Mouse (Mus musculus) ES-Bruce4 (cell line): ENCODE measurements around the gene Ccdc191. TPM values are rescaled to one million over a fixed set of nuclear protein-coding genes. Genes with fewer than 3 reads are reported as not detected.

Source experiments
- H3K27ac ChIP-seq: 2 replicates; pipeline ENCODE4 v1.5.1; 2012; ENCODE audit warnings: low read length, inconsistent platforms; ENCODE audit not compliant: insufficient read depth
- H3K27me3 ChIP-seq: 2 replicates; pipeline ENCODE4 v1.6.1; 2012; ENCODE audit warnings: mild to moderate bottlenecking, low read length, inconsistent platforms; ENCODE audit not compliant: control insufficient read depth, poor library complexity, insufficient read depth, severe bottlenecking
- H3K36me3 ChIP-seq: 2 replicates; pipeline ENCODE4 v1.6.1; 2012; ENCODE audit warnings: inconsistent platforms, mild to moderate bottlenecking, low read length, moderate library complexity; ENCODE audit not compliant: control insufficient read depth, poor library complexity, insufficient read depth, severe bottlenecking
- H3K4me1 ChIP-seq: one replicate; pipeline ENCODE4 v1.8.1; 2011; ENCODE audit warnings: low read length; ENCODE audit not compliant: control insufficient read depth, insufficient read depth
- H3K4me3 ChIP-seq: 2 replicates; pipeline ENCODE4 v1.5.1; 2011; ENCODE audit warnings: low read depth, mild to moderate bottlenecking, low read length
- H3K9ac ChIP-seq: 2 replicates; pipeline ENCODE4 v1.6.1; 2012; ENCODE audit warnings: low read depth, mild to moderate bottlenecking, inconsistent platforms; ENCODE audit not compliant: poor library complexity, severe bottlenecking
- H3K9me3 ChIP-seq: replicated peaks from 2 replicates; pipeline ENCODE4 v1.6.1; 2012; ENCODE audit warnings: mild to moderate bottlenecking, low read length, inconsistent platforms; ENCODE audit not compliant: control insufficient read depth, poor library complexity, insufficient read depth, severe bottlenecking
- CTCF ChIP-seq: IDR thresholded peaks from one replicate; pipeline ENCODE4 v1.8.1; 2011; ENCODE audit warnings: low read depth, low read length
- EP300 ChIP-seq: IDR thresholded peaks from 2 replicates; pipeline ENCODE4 v1.6.1; 2011; ENCODE audit warnings: low read depth, low read length; ENCODE audit not compliant: insufficient read depth
- POLR2A ChIP-seq: IDR thresholded peaks from one replicate; pipeline ENCODE4 v1.8.1; 2011; ENCODE audit warnings: low read length; ENCODE audit not compliant: insufficient read depth
- polyA plus RNA-seq: library from polyadenylated mRNA; stranded (reverse); fragments of >200 nt; gene quantifications from 2 replicates; pipeline ENCODE4 v1.2.4, GENCODE M21; 2011; ENCODE audit warnings: low read depth; ENCODE audit not compliant: missing spikeins, insufficient read depth, insufficient read length

Gene Ccdc191
- polyA plus RNA-seq, 1 experiment, result 19.9 TPM

GRCm38 (mm10) chr16:43932319-43932718 is 42.7 kb downstream of the Ccdc191 start:
- no peak overlapping the region for H3K4me3 ChIP-seq
- H3K4me1 ChIP-seq, result no peaks in the 10 kb centered on the region
- no peaks in the 10 kb centered on the region for H3K36me3 ChIP-seq
- no peaks in the 10 kb centered on the region for H3K9me3 ChIP-seq
- no peaks in the 10 kb centered on the region for H3K27me3 ChIP-seq
- H3K27ac ChIP-seq, result no peak overlapping the region
- no peak overlapping the region for H3K9ac ChIP-seq
- TF ChIP-seq CTCF (no peak), POLR2A (no peak)

DNA sequence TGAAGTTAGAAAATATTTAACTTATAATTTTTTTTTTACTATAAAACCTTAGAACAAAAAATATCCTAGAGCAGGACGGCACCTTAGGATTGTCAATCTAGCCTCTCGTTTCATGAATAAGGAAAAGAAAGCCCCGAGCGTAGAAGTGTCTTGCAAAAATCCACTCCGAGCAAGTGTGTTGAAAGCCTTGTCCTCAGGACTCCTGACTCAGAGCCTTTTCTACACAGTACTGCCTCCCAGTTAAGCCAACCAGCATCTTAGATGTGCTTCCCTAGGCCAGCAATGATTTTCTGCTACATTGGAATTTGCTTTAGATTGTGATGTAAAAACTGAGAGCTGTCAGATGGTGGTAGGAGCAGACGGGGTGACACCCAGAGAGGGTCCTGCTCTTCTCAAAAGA is 43.4 kb downstream of the Ccdc191 start:
- Histone ChIP-seq H3K36me3 (no peaks in the 10 kb centered on the region), H3K27me3 (no peaks in the 10 kb centered on the region), H3K4me1 (no peaks in the 10 kb centered on the region), H3K27ac (no peak overlapping the region), H3K4me3 (no peak overlapping the region), H3K9ac (no peak overlapping the region), H3K9me3 (no peaks in the 10 kb centered on the region)
- TF ChIP-seq EP300 (no peak), CTCF (no peak), POLR2A (no peak)

DNA sequence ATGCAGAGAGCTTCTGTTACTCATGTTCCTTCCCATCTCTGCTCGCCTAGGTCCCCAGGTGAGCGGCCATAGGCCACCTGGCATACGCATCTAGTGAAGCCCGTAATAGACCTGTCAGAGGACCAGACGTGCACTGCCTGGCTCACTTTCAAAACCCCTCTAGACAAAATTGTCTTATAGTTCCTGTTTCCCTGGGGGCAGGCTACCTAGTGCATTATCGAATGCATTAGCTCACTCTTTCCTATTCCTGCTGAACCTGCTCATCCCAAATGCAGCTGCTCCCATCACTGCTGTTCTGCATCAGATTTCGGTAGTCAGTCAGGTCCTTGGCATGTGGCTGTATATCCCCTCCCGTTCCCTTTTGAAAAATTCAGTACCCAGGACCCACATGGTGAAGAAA is 45.3 kb downstream of the Ccdc191 start:
- Histone ChIP-seq H3K9ac (no peak overlapping the region), H3K27me3 (no peaks in the 10 kb centered on the region), H3K4me1 (no peaks in the 10 kb centered on the region), H3K9me3 (no peaks in the 10 kb centered on the region), H3K36me3 (no peaks in the 10 kb centered on the region), H3K27ac (no peak overlapping the region), H3K4me3 (no peak overlapping the region)
- no peak for TF ChIP-seq CTCF
- TF ChIP-seq EP300, result no peak
- no peak for TF ChIP-seq POLR2A

- no peaks in the 10 kb centered on the region for H3K4me1 ChIP-seq
- no peak overlapping the region for H3K9ac ChIP-seq
- no peak for TF ChIP-seq POLR2A
- TF ChIP-seq EP300, result no peak
- no peak for TF ChIP-seq CTCF
- H3K27me3 ChIP-seq, result no peaks in the 10 kb centered on the region
- no peaks in the 10 kb centered on the region for H3K9me3 ChIP-seq
- H3K27ac ChIP-seq, result no peak overlapping the region
- no peaks in the 10 kb centered on the region for H3K36me3 ChIP-seq
- no peak overlapping the region for H3K4me3 ChIP-seq
These were observed 45.8 kb downstream of the Ccdc191 start for GRCm38 (mm10) chr16:43935367-43935766.

DNA sequence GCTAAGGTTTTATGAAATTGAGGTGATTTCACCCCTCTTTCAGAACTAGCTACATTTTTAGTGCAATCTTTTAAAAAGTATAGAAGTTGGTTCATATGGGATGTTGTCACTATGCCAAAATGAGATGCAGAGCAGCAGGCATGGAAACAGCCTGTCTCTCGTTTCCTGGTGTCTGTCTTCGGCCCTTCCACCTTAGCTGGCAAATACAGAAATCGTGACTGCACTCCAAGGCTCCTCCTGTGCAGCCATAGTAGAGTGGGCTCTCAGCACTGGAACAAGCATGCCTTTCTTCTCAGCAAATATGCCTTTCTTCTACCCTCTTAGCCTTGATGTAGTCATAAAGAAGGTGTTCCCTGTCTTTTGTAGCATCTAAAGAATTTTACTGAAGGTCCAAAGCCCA is 46.3 kb downstream of the Ccdc191 start:
- Histone ChIP-seq H3K27me3 (no peaks in the 10 kb centered on the region), H3K9me3 (no peaks in the 10 kb centered on the region), H3K36me3 (no peaks in the 10 kb centered on the region), H3K27ac (no peak overlapping the region), H3K4me1 (no peaks in the 10 kb centered on the region), H3K4me3 (no peak overlapping the region), H3K9ac (no peak overlapping the region)
- no peak for TF ChIP-seq POLR2A
- no peak for TF ChIP-seq EP300
- TF ChIP-seq CTCF, result no peak

DNA sequence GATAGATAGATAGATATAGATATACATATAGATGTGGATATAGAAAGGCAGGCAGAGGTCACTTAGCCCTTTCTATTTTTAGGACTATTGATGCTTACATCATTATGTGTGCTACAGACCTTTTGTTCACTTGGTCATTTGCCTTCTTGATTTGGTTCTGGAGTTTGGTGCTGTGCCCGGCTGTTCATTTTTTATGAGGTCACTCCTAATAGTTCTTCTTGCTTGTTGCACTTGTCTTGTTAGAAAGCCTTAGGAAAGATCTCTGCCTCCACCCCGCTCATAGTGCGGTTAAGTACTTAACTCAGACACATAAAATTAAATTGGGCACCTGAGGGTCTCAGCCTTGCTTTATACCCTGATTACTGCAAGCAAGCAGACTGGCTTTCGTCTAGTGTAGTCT is 51.2 kb downstream of the Ccdc191 start:
- Histone ChIP-seq H3K27ac (no peak overlapping the region), H3K9ac (no peak overlapping the region), H3K4me1 (no peaks in the 10 kb centered on the region), H3K27me3 (no peaks in the 10 kb centered on the region), H3K4me3 (no peak overlapping the region), H3K36me3 (no peaks in the 10 kb centered on the region), H3K9me3 (no peaks in the 10 kb centered on the region)
- TF ChIP-seq CTCF, result no peak
- no peak for TF ChIP-seq EP300
- TF ChIP-seq POLR2A, result no peak

DNA sequence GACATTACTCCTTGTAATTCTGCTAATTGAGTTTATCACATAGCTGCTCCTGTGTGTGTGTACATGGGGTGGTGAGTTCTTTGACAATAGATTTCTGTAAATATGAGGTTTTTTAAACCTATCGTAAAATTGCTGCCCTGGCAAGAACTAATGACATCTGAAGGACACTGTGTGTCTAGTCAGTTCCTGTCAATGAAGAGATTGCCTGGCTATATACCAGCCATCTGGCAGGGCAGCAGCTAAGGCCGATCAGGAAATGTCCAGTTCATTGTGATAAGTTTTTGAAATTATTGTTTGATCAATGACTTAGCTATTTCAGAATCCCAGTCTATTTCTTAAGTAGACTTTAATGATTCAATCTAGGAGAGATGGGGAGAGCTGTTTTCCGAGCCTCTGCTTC is 55.8 kb downstream of the Ccdc191 start:
- TF ChIP-seq CTCF (no peak), EP300 (no peak), POLR2A (no peak)
- no peaks in the 10 kb centered on the region for H3K9me3 ChIP-seq
- H3K27me3 ChIP-seq, result no peaks in the 10 kb centered on the region
- H3K4me1 ChIP-seq, result no peaks in the 10 kb centered on the region
- no peak overlapping the region for H3K4me3 ChIP-seq
- H3K36me3 ChIP-seq, result no peaks in the 10 kb centered on the region
- H3K9ac ChIP-seq, result no peak overlapping the region
- H3K27ac ChIP-seq, result no peak overlapping the region
